Mouse (Mus musculus) CH12.LX (cell line): ENCODE data around the gene Traf4.

Experiments
- BHLHE40 ChIP-seq: IDR thresholded peaks from 2 replicates; pipeline ENCODE4 v1.6.1; 2011; ENCODE audit warnings: mild to moderate bottlenecking, low read depth, low read length, improper control_type of control experiment
- EP300 ChIP-seq: IDR thresholded peaks from 2 replicates; pipeline ENCODE4 v1.6.1; 2011; ENCODE audit warnings: low read length, improper control_type of control experiment
- JUND ChIP-seq: conservative IDR thresholded peaks from 2 replicates; pipeline ENCODE4 v1.6.1; 2011; ENCODE audit warnings: low read depth, low read length, improper control_type of control experiment
- KAT2A ChIP-seq: IDR thresholded peaks from 2 replicates; pipeline ENCODE4 v1.6.1; 2012; ENCODE audit warnings: low read length, improper control_type of control experiment, inconsistent platforms; ENCODE audit not compliant: insufficient replicate concordance
- MXI1 ChIP-seq: IDR thresholded peaks from 2 replicates; pipeline ENCODE4 v1.6.1; 2011; ENCODE audit warnings: mild to moderate bottlenecking, low read depth, low read length, improper control_type of control experiment
- POLR2A ChIP-seq: IDR thresholded peaks from 2 replicates; pipeline ENCODE4 v1.6.1; 2011; ENCODE audit warnings: low read depth, mild to moderate bottlenecking, improper control_type of control experiment, low read length
- ZC3H11A ChIP-seq: IDR thresholded peaks from 2 replicates; pipeline ENCODE4 v1.6.1; 2012; ENCODE audit warnings: low read depth, mild to moderate bottlenecking, inconsistent platforms, low read length, improper control_type of control experiment
- ZMIZ1 ChIP-seq: IDR thresholded peaks from 2 replicates; pipeline ENCODE4 v1.6.1; 2012; ENCODE audit warnings: low read depth, mild to moderate bottlenecking, inconsistent platforms, low read length, improper control_type of control experiment

DNA sequence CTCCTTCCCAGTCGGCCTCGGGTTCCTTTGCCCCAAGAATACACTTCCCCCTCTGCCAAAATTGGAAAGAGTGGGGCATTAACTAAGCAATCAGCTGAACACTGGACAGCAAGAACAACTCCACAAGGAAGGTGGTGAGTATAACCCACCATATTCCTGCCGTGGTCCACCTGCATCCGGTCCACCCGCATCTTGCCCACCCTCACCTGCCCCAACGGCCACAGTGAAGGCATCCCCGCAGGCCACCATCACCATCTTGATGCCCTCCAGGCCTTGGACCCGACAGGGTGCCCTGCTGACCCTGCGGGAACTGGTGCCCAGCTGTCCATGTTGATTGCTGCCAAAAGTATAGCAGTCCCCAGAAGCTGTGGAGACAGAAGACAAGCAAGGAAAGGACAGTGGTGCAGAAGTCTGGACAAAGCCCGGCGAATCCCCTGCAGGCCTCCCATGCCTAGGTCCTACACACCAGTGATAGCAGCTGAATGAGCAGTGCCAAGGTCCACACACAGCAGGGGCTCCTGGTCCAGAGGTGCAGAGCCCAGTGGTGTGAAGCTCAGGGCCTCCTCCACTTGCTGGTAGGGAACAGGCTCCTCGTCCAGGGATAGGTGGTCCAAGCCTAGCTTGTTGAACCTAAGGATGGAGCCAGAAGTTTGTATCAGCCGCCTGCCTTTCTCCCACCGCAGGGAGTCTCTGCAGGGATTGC lies 2.0 kb upstream of the Traf4 start:
- TF ChIP-seq EP300 (no peak), ZMIZ1 (no peak), KAT2A (no peak), BHLHE40 (no peak), ZC3H11A (no peak), MXI1 (no peak), JUND (no peak), POLR2A (no peak)
